Mouse (Mus musculus) cerebellum, adult 18-20 months (tissue): Measurements from ENCODE around the gene Srsf2.
A peak's percentile ranks its signal among the peaks of the same experiment; 100 is the strongest.
"Not testable (repeated sequence)": the region's sequence is repeated elsewhere in the genome, so short reads cannot be mapped to it uniquely, and the experiment has no call there.

Experiments
- DNase-seq, 2 experiments: peaks; one replicate each; pipeline ENCODE4 v3.0.0; 2021

Srsf2 gene

DNA sequence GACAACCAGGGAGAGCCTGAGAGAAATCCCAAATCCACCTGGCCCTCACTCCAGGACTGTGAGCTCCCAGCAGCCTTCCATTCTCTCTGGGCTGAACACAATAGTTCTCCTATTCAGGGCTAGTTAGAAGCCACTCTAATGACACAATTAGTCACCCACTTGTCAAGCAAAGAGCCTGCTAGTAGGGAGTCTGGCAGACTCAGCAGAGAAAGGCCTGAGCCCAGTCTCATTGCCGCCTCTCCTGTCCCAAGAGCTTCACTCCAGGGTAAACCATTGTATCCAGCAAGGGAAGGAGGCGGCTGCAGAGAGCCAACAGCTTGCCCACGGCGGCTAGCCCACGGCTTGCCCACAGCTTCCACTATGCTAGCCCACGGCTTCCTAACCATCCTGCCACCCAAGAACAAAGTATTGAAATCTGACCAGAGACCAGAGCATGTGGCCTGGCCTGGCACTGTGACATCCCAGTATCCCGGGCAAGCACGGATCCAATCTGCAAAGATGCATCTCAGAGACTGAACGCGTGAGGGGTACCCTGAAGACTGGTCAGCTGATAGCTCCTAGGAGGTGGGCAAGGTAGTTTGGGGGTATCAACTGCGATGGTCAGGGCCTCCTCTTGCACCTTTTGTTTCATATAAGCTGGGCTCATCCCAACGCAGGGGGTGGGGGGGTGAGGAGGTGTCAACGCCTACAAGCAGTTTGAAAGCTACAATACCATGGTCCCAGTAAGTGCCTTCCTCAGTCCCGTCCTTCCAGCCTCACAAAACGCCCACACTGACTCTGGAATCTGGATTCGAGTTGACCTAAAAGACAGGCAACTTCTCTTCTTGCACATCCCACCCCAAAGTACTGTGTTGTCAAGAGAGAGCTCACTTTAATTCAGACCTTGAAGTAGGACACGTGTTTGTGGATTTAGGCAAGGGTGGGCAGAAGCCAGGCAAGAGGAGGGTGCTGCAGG is 26.1 kb downstream of the Srsf2 start:
- DNase-seq = no peak

- DNase-seq = no peak
Observed at GRCm38 (mm10) chr11:116825230-116825629, 27.7 kb downstream of the Srsf2 start.

DNA sequence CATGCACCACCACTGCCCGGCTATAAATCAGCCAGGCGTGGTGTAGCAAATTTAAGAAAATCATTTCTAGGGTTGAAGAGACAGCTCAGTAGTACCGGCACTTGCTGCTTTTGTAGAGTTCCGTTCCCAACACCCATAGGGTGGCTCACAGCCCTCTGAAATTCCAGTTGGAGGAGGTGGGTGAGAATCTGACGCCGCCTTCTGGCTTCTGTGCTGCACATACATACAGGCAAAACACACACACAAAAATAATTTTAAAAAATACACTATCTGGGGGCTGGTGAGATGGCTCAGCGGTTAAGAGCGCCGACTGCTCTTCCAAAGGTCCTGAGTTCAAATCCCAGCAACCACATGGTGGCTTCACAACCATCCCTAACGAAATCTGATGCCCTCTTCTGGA is 29.0 kb downstream of the Srsf2 start:
- DNase-seq = not testable (repeated sequence)

GRCm38 (mm10) chr11:116823255-116823654 is 29.6 kb downstream of the Srsf2 start:
- no peak for DNase-seq

GRCm38 (mm10) chr11:116822626-116823025 is 30.3 kb downstream of the Srsf2 start:
- DNase-seq = no peak

DNA sequence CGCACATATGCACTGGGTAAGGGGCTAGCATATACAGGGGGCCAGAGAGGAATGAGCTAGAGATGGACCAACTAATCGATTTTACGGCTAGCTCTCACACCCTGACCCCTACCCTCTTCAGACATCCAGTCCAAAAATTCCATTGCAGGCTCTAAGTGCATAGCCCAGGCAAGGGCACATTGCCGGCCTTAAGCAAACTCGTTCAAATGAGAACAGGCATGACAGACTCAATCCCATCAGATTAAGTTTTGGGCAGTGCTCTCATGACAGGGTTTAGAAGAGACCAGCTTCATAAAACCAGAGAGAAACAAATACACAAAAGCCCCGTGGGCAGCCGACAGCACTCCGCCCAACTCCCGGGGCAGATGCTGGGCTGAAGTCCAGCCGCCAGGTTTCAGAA is 30.7 kb downstream of the Srsf2 start:
- no peak for DNase-seq

- DNase-seq = no peak
Observed at GRCm38 (mm10) chr11:116821057-116821940, 31.6 kb downstream of the Srsf2 start.

DNA sequence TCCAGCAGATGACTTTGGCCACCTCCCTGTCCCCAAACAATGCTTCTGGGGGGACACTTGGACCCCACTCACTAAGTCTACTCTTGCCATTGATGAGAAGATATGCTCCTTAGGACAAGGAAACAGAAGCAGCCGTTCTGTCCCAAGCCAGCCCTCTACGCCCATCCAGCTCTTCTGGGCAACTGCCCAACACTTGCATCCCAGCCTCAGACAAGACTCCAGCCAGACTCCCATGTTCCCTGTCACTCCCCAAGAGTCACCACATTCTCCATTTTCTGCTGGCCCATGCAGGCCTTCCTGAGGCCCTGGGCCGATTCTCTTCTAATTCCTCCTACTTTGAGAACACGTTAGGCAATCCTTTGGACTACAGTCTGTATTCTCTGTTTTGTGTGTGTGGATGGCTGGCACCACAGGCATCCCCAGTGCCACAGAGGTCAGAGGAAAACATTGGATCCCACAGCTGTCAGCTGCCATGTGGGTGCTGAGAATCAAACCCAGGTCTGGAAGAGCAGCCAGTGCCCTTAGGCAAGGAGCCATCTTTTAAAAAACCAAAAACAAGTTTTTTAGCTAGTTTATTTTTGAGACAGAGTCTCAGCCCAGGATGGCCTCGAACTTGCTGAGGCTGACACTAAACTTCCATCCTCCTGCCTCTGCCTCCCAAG is 32.8 kb downstream of the Srsf2 start:
- no peak for DNase-seq

GRCm38 (mm10) chr11:116818722-116819121 is 34.2 kb downstream of the Srsf2 start:
- DNase-seq = peak; percentile 49 to 62

DNA sequence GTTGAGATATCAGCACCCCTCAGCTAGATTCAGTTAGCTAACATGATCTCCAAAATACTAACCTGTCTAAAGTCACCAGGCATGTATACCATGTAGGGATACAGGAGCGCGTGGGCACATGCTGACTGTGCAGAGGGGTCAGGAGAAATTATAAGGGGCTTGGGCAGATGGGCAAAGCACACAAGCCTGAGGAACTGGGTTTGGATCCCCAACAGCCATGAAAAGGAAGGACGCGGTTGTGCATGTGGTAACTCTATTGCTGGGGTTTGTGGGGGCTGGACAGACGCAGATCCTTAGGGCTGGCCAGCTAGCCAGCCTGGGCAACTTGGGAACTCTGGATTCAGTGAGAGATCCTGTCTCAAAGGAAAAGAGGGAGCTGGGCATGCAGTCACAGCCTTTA is 35.3 kb downstream of the Srsf2 start:
- no peak for DNase-seq

DNA sequence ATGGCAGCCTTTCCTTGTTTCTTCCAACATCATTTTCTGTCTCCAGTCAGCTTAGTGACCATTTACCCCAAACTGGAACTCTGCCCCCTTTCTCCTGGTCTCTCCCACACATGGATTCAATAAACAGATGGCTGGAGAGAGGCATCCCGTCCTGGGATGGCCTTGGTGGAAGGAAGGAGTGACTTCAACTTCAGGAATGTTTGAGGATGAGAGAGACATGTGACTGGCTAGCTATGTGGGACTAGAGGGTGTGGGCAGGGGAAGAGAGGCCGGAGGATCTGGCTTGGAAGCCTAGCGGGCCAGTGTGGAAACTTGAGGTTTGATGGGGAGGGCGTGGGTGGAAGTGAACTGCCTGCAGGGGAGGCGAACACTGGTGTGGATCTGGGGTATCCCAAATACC is 36.1 kb downstream of the Srsf2 start:
- DNase-seq = no peak

- DNase-seq = no peak
Observed at GRCm38 (mm10) chr11:116814884-116815415, 37.9 kb downstream of the Srsf2 start.

GRCm38 (mm10) chr11:116814076-116814883 is 38.6 kb downstream of the Srsf2 start:
- no peak for DNase-seq

GRCm38 (mm10) chr11:116813610-116814009 is 39.3 kb downstream of the Srsf2 start:
- no peak for DNase-seq

DNA sequence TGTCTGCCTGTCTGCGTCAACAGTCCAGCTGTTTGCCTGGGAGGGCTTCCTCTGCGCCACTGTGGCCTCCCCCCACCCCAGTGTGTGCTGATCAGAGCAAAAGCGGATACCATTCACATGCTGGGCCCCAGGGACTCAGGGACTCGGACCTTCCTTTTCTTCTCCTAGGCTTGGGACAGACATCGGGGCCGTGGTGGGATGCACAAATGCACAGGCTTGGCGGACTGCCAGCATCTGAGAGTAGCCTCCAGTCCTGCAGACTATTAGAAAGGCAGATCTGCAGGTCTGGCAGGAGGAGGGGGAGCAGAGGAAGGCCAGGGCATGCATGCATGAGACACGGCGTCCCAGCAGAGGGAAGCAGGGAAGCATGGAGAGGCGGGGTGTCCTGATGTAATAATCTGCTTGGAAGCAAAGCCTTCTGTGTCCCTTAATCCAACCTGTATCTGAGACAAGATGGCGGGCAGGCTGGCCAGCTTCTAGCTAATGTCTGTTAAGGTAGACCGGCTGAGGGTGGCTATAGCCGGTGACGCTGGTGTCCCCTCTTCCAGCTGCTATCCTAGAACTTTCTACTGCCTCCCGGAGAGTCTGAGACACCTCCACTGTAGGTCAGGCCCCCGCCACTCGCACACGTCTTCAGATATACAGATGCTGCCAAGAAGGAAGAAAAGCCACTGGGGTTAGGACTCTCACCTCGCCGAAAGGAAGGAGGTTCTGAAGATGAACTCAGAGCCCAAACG is 39.9 kb downstream of the Srsf2 start:
- DNase-seq = peak in 1 of 2 experiments; percentile 31

- peak; percentile 80 for DNase-seq
Observed at GRCm38 (mm10) chr11:116810983-116811901, 41.7 kb downstream of the Srsf2 start.

GRCm38 (mm10) chr11:116810528-116810927 is 42.4 kb downstream of the Srsf2 start:
- no peak for DNase-seq

GRCm38 (mm10) chr11:116809520-116809919 is 43.4 kb downstream of the Srsf2 start:
- DNase-seq = no peak

GRCm38 (mm10) chr11:116808811-116809395 is 44.0 kb downstream of the Srsf2 start:
- no peak for DNase-seq
